Mouse (Mus musculus) urinary bladder, postnatal 25 days (tissue): ENCODE data around the gene Myh3.
A peak's percentile ranks its signal among the peaks of the same experiment; 100 is the strongest.

ENCODE experiments used
- DNase-seq: peaks from one replicate; pipeline ENCODE4 v3.0.0; 2022; ENCODE audit warnings: low spot score

Gene Myh3

GRCm38 (mm10) chr11:67105689-67106088 lies 27.6 kb downstream of the Myh3 start:
- no peak for DNase-seq

- no peak for DNase-seq
These were observed 28.9 kb downstream of the Myh3 start for GRCm38 (mm10) chr11:67106973-67107372.

GRCm38 (mm10) chr11:67110168-67110948 lies 32.3 kb downstream of the Myh3 start:
- peak; percentile 68 for DNase-seq

GRCm38 (mm10) chr11:67112019-67112850 lies 34.1 kb downstream of the Myh3 start:
- peak; percentile 60 for DNase-seq

GRCm38 (mm10) chr11:67112851-67113202 lies 34.7 kb downstream of the Myh3 start:
- peak; percentile 66 for DNase-seq

GRCm38 (mm10) chr11:67113381-67113780 lies 35.3 kb downstream of the Myh3 start:
- DNase-seq: no peak

- no peak for DNase-seq
These were observed 36.2 kb downstream of the Myh3 start for GRCm38 (mm10) chr11:67114261-67114660.

GRCm38 (mm10) chr11:67114901-67115300 lies 36.8 kb downstream of the Myh3 start:
- DNase-seq: no peak

- no peak for DNase-seq
These were observed 38.6 kb downstream of the Myh3 start for GRCm38 (mm10) chr11:67116725-67117124.

GRCm38 (mm10) chr11:67119539-67120070 lies 41.5 kb downstream of the Myh3 start:
- no peak for DNase-seq

GRCm38 (mm10) chr11:67120697-67121294 lies 42.7 kb downstream of the Myh3 start:
- DNase-seq: no peak

GRCm38 (mm10) chr11:67124943-67125342 lies 46.8 kb downstream of the Myh3 start:
- DNase-seq: no peak

GRCm38 (mm10) chr11:67125361-67125760 lies 47.3 kb downstream of the Myh3 start:
- no peak for DNase-seq

- no peak for DNase-seq
These were observed 55.4 kb downstream of the Myh3 start for GRCm38 (mm10) chr11:67133526-67133925.

GRCm38 (mm10) chr11:67134654-67135053 lies 56.6 kb downstream of the Myh3 start:
- DNase-seq: no peak

GRCm38 (mm10) chr11:67135532-67135931 lies 57.4 kb downstream of the Myh3 start:
- no peak for DNase-seq

GRCm38 (mm10) chr11:67139556-67139955 lies 61.5 kb downstream of the Myh3 start:
- DNase-seq: no peak

GRCm38 (mm10) chr11:67140175-67140574 lies 62.1 kb downstream of the Myh3 start:
- DNase-seq: no peak

- no peak for DNase-seq
These were observed 62.9 kb downstream of the Myh3 start for GRCm38 (mm10) chr11:67141031-67141430.

GRCm38 (mm10) chr11:67142047-67142446 lies 63.9 kb downstream of the Myh3 start:
- DNase-seq: no peak

GRCm38 (mm10) chr11:67143065-67143464 lies 65.0 kb downstream of the Myh3 start:
- no peak for DNase-seq

- no peak for DNase-seq
These were observed 65.9 kb downstream of the Myh3 start for GRCm38 (mm10) chr11:67143863-67144498.
